Mouse (Mus musculus): Measurements from ENCODE around the gene Ttc5. TPM values are rescaled to one million over a fixed set of nuclear protein-coding genes. Genes with fewer than 3 reads are reported as not detected.
A peak's percentile ranks its signal among the peaks of the same experiment; 100 is the strongest.

The Ttc5 gene
- polyA plus RNA-seq, 1 experiment from 2014 or later = 14.6 TPM

- H3K4me2 ChIP-seq (ENCODE audit: low read depth, low read length) = no peak overlapping the region
- no peaks in the 10 kb centered on the region for H3K27me3 ChIP-seq (ENCODE audit: control insufficient read depth, insufficient read depth, low read depth, low read length)
- no peak for ATAC-seq (ENCODE audit: low read depth)
- no peak overlapping the region for H3K27ac ChIP-seq (ENCODE audit: low read length)
- H3K9me3 ChIP-seq (replicated peaks; ENCODE audit: control insufficient read depth, low read length) = no peaks in the 10 kb centered on the region
- 83% methylated on average over 24 of the region's 24 CpGs for WGBS (ENCODE audit: insufficient replicate concordance)
- H3K4me1 ChIP-seq (ENCODE audit: control insufficient read depth, low read depth, low read length) = no peaks in the 10 kb centered on the region
- no peak overlapping the region for H3K9ac ChIP-seq (ENCODE audit: low read depth, low read length)
- no peaks in the 10 kb centered on the region for H3K36me3 ChIP-seq (ENCODE audit: control insufficient read depth, insufficient read depth)
- H3K4me3 ChIP-seq (ENCODE audit: low read depth, low read length) = no peak overlapping the region
These were observed 10.1 kb upstream of the Ttc5 start for GRCm38 (mm10) chr14:50795261-50795935.

- Histone ChIP-seq H3K36me3 (ENCODE audit: control insufficient read depth, insufficient read depth) (no peaks in the 10 kb centered on the region), H3K9me3 (replicated peaks; ENCODE audit: control insufficient read depth, low read length) (no peaks in the 10 kb centered on the region), H3K27me3 (ENCODE audit: control insufficient read depth, insufficient read depth, low read depth, low read length) (no peaks in the 10 kb centered on the region), H3K9ac (ENCODE audit: low read depth, low read length) (no peak overlapping the region), H3K4me1 (ENCODE audit: control insufficient read depth, low read depth, low read length) (peaks cover 4% of the 10 kb centered on the region), H3K4me3 (ENCODE audit: low read depth, low read length) (no peak overlapping the region), H3K27ac (ENCODE audit: low read length) (no peak overlapping the region), H3K4me2 (ENCODE audit: low read depth, low read length) (no peak overlapping the region)
- WGBS (ENCODE audit: insufficient replicate concordance) = 8% methylated on average over 2 of the region's 2 CpGs
- no peak for ATAC-seq (ENCODE audit: low read depth)
These were observed 2.8 kb upstream of the Ttc5 start for GRCm38 (mm10) chr14:50788157-50788556.

- Histone ChIP-seq H3K4me3 (ENCODE audit: low read depth, low read length) (peak overlapping the region; percentile 80), H3K4me2 (ENCODE audit: low read depth, low read length) (peak overlapping the region; percentile 50), H3K4me1 (ENCODE audit: control insufficient read depth, low read depth, low read length) (peaks cover 4% of the 10 kb centered on the region), H3K9me3 (replicated peaks; ENCODE audit: control insufficient read depth, low read length) (no peaks in the 10 kb centered on the region), H3K27me3 (ENCODE audit: control insufficient read depth, insufficient read depth, low read depth, low read length) (no peaks in the 10 kb centered on the region), H3K36me3 (ENCODE audit: control insufficient read depth, insufficient read depth) (no peaks in the 10 kb centered on the region; the same call in 1 of the 2 replicates), H3K27ac (ENCODE audit: low read length) (no peak overlapping the region), H3K9ac (ENCODE audit: low read depth, low read length) (peak overlapping the region; percentile 69)
- WGBS (ENCODE audit: insufficient replicate concordance) = 17% methylated on average over 16 of the region's 16 CpGs
- ATAC-seq (ENCODE audit: low read depth) = no peak; the same call in 1 of the 2 replicates
These were observed 698 bp downstream of the Ttc5 start for GRCm38 (mm10) chr14:50784391-50785250.

GRCm38 (mm10) chr14:50782166-50782565, 3.2 kb downstream of the Ttc5 start:
- H3K27me3 ChIP-seq (ENCODE audit: control insufficient read depth, insufficient read depth, low read depth, low read length) = no peaks in the 10 kb centered on the region
- H3K9ac ChIP-seq (ENCODE audit: low read depth, low read length) = no peak overlapping the region
- peaks cover 4% of the 10 kb centered on the region for H3K4me1 ChIP-seq (ENCODE audit: control insufficient read depth, low read depth, low read length)
- H3K4me3 ChIP-seq (ENCODE audit: low read depth, low read length) = no peak overlapping the region
- no peaks in the 10 kb centered on the region for H3K9me3 ChIP-seq (replicated peaks; ENCODE audit: control insufficient read depth, low read length)
- no peak overlapping the region for H3K27ac ChIP-seq (ENCODE audit: low read length)
- no peaks in the 10 kb centered on the region; the same call in 1 of the 2 replicates for H3K36me3 ChIP-seq (ENCODE audit: control insufficient read depth, insufficient read depth)
- H3K4me2 ChIP-seq (ENCODE audit: low read depth, low read length) = no peak overlapping the region
- no peak for ATAC-seq (ENCODE audit: low read depth)
- WGBS (ENCODE audit: insufficient replicate concordance) = 61% methylated on average over 3 of the region's 3 CpGs

- Histone ChIP-seq H3K36me3 (ENCODE audit: control insufficient read depth, insufficient read depth) (peaks cover 7% of the 10 kb centered on the region), H3K4me2 (ENCODE audit: low read depth, low read length) (no peak overlapping the region), H3K9ac (ENCODE audit: low read depth, low read length) (no peak overlapping the region), H3K9me3 (replicated peaks; ENCODE audit: control insufficient read depth, low read length) (no peaks in the 10 kb centered on the region), H3K4me3 (ENCODE audit: low read depth, low read length) (no peak overlapping the region), H3K27me3 (ENCODE audit: control insufficient read depth, insufficient read depth, low read depth, low read length) (no peaks in the 10 kb centered on the region), H3K4me1 (ENCODE audit: control insufficient read depth, low read depth, low read length) (no peaks in the 10 kb centered on the region), H3K27ac (ENCODE audit: low read length) (no peak overlapping the region)
- WGBS (ENCODE audit: insufficient replicate concordance) = 45% methylated on average over 2 of the region's 2 CpGs
- no peak for ATAC-seq (ENCODE audit: low read depth)
These were observed 14.0 kb downstream of the Ttc5 start for GRCm38 (mm10) chr14:50771342-50771741.

GRCm38 (mm10) chr14:50765736-50766135, 19.6 kb downstream of the Ttc5 start:
- no peak overlapping the region for H3K27ac ChIP-seq (ENCODE audit: low read length)
- no peaks in the 10 kb centered on the region for H3K36me3 ChIP-seq (ENCODE audit: control insufficient read depth, insufficient read depth)
- ATAC-seq (ENCODE audit: low read depth) = no peak
- no peak overlapping the region for H3K9ac ChIP-seq (ENCODE audit: low read depth, low read length)
- no peaks in the 10 kb centered on the region for H3K9me3 ChIP-seq (replicated peaks; ENCODE audit: control insufficient read depth, low read length)
- H3K4me1 ChIP-seq (ENCODE audit: control insufficient read depth, low read depth, low read length) = no peaks in the 10 kb centered on the region
- WGBS (ENCODE audit: insufficient replicate concordance) = 86% methylated on average over 6 of the region's 6 CpGs
- H3K27me3 ChIP-seq (ENCODE audit: control insufficient read depth, insufficient read depth, low read depth, low read length) = no peaks in the 10 kb centered on the region
- no peak overlapping the region for H3K4me3 ChIP-seq (ENCODE audit: low read depth, low read length)
- no peak overlapping the region for H3K4me2 ChIP-seq (ENCODE audit: low read depth, low read length)

GRCm38 (mm10) chr14:50758416-50759085, 26.8 kb downstream of the Ttc5 start:
- H3K4me1 ChIP-seq (ENCODE audit: control insufficient read depth, low read depth, low read length) = no peaks in the 10 kb centered on the region
- no peak for ATAC-seq (ENCODE audit: low read depth)
- no peak overlapping the region for H3K9ac ChIP-seq (ENCODE audit: low read depth, low read length)
- no peak overlapping the region for H3K4me3 ChIP-seq (ENCODE audit: low read depth, low read length)
- no peaks in the 10 kb centered on the region for H3K36me3 ChIP-seq (ENCODE audit: control insufficient read depth, insufficient read depth)
- 62% methylated on average over 5 of the region's 5 CpGs for WGBS (ENCODE audit: insufficient replicate concordance)
- no peak overlapping the region for H3K27ac ChIP-seq (ENCODE audit: low read length)
- no peak overlapping the region for H3K4me2 ChIP-seq (ENCODE audit: low read depth, low read length)
- no peaks in the 10 kb centered on the region for H3K27me3 ChIP-seq (ENCODE audit: control insufficient read depth, insufficient read depth, low read depth, low read length)
- no peaks in the 10 kb centered on the region for H3K9me3 ChIP-seq (replicated peaks; ENCODE audit: control insufficient read depth, low read length)

GRCm38 (mm10) chr14:50744994-50745393, 40.3 kb downstream of the Ttc5 start, which contains the start of gene Olfr749:
Olfr749 (minus strand) TSS chr14:50745094.
- H3K9ac ChIP-seq (ENCODE audit: low read depth, low read length) = no peak within 1 kb of the TSS
- H3K27me3 ChIP-seq (ENCODE audit: control insufficient read depth, insufficient read depth, low read depth, low read length) = no peaks in the 10 kb centered on the region
- H3K36me3 ChIP-seq (ENCODE audit: control insufficient read depth, insufficient read depth) = no peaks in the 10 kb centered on the region
- no peak within 1 kb of the TSS for H3K4me3 ChIP-seq (ENCODE audit: low read depth, low read length)
- H3K4me2 ChIP-seq (ENCODE audit: low read depth, low read length) = no peak within 1 kb of the TSS
- no peaks in the 10 kb centered on the region for H3K4me1 ChIP-seq (ENCODE audit: control insufficient read depth, low read depth, low read length)
- H3K9me3 ChIP-seq (replicated peaks; ENCODE audit: control insufficient read depth, low read length) = no peaks in the 10 kb centered on the region
- ATAC-seq (ENCODE audit: low read depth) = no peak
- H3K27ac ChIP-seq (ENCODE audit: low read length) = no peak within 1 kb of the TSS

Measured in liver, embryonic 16.5 days (tissue).